Mouse (Mus musculus): Measurements from ENCODE around the gene Bdkrb2. TPM values are rescaled to one million over a fixed set of nuclear protein-coding genes. Genes with fewer than 3 reads are reported as not detected.

Bdkrb2 gene
- polyA plus RNA-seq, 1 experiment from 2014 or later = 0.78 TPM

DNA sequence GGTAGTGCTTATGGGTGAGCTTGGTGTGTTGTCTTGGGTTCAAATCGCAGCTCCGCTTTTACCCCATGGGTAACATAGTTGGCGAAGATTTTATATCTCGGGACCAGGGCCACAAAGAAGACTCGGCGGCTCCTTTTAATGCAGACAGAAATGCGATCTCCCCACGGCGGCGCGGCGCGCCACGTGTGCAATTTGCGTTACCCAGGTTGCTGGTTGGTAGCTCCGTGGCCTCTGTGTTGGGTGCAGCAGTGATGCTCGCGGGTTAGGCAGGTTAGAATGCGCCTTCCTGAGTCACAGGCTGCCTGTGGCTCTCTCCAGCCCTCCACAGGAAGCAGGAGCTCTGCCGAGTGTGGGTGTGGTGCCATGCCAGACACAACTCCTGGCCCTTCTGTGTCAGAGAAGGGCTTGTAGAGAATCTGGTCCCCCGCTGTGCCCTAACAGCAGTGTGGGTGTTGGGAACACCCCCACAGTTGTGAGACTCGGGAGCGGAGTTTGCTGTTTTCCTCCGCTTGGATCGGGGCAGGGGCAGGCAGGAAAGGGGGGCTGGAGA, 775 bp downstream of the Bdkrb2 start:
- Histone ChIP-seq H3K4me1 (ENCODE audit: control insufficient read depth, insufficient read depth, low read length) (peaks cover 22% of the 10 kb centered on the region; the same call in 1 of the 2 replicates), H3K9ac (replicated peaks; ENCODE audit: low read depth, low read length) (no peak overlapping the region), H3K9me3 (ENCODE audit: control insufficient read depth, low read depth, low read length) (no peaks in the 10 kb centered on the region; the same call in 1 of the 2 replicates), H3K4me2 (replicated peaks; ENCODE audit: low read depth, low read length) (peak overlapping the region; percentile 53), H3K4me3 (ENCODE audit: low read depth, low read length) (peak overlapping the region; percentile 28), H3K36me3 (ENCODE audit: control insufficient read depth, insufficient read depth, low read length) (no peaks in the 10 kb centered on the region), H3K27ac (ENCODE audit: low read length) (no peak overlapping the region), H3K27me3 (ENCODE audit: control insufficient read depth, insufficient read depth, low read length) (0 out of 2 replicates have a peak, but pooled peaks cover 2% of the 10 kb centered on the region)
- 8% methylated on average over 25 of the region's 25 CpGs for WGBS
- no peak for ATAC-seq (ENCODE audit: insufficient number of reproducible peaks, insufficient read depth, low FRiP score, low read depth)

- Histone ChIP-seq H3K36me3 (ENCODE audit: control insufficient read depth, insufficient read depth, low read length) (no peaks in the 10 kb centered on the region), H3K4me3 (ENCODE audit: low read depth, low read length) (no peak overlapping the region), H3K9me3 (ENCODE audit: control insufficient read depth, low read depth, low read length) (no peaks in the 10 kb centered on the region; the same call in 1 of the 2 replicates), H3K4me1 (ENCODE audit: control insufficient read depth, insufficient read depth, low read length) (peaks cover 22% of the 10 kb centered on the region; the same call in 1 of the 2 replicates), H3K4me2 (replicated peaks; ENCODE audit: low read depth, low read length) (no peak overlapping the region), H3K27ac (ENCODE audit: low read length) (no peak overlapping the region), H3K27me3 (ENCODE audit: control insufficient read depth, insufficient read depth, low read length) (0 out of 2 replicates have a peak, but pooled peaks cover 2% of the 10 kb centered on the region), H3K9ac (replicated peaks; ENCODE audit: low read depth, low read length) (no peak overlapping the region)
- ATAC-seq (ENCODE audit: insufficient number of reproducible peaks, insufficient read depth, low FRiP score, low read depth) = no peak
- 58% methylated on average over 5 of the region's 5 CpGs for WGBS
Observed at GRCm38 (mm10) chr12:105565221-105565620, 2.2 kb downstream of the Bdkrb2 start.

DNA sequence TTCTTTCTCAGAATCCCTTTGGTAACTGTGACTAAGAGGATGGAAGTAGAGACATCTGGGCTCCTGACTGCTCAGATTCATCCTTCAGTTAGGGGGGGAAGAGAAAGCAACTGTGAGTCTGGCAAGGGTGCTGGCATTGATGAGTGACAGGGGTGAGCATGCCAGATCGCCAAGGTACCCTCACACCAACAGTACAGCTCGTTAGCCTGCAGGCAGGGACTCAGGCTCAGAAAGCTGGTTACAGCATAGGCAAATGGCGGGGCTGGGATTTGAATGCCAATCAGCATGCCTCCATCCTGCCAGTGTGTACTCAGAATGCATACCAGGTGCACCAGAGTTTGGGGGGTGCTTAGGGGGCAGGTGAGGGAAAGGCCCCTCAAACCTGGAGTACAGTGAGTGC, 8.8 kb downstream of the Bdkrb2 start:
- no peaks in the 10 kb centered on the region for H3K4me1 ChIP-seq (ENCODE audit: control insufficient read depth, insufficient read depth, low read length)
- no peaks in the 10 kb centered on the region for H3K27me3 ChIP-seq (ENCODE audit: control insufficient read depth, insufficient read depth, low read length)
- no peak overlapping the region for H3K4me2 ChIP-seq (replicated peaks; ENCODE audit: low read depth, low read length)
- no peaks in the 10 kb centered on the region for H3K36me3 ChIP-seq (ENCODE audit: control insufficient read depth, insufficient read depth, low read length)
- H3K27ac ChIP-seq (ENCODE audit: low read length) = no peak overlapping the region
- no peak overlapping the region for H3K9ac ChIP-seq (replicated peaks; ENCODE audit: low read depth, low read length)
- no peak overlapping the region for H3K4me3 ChIP-seq (ENCODE audit: low read depth, low read length)
- no peaks in the 10 kb centered on the region; the same call in 1 of the 2 replicates for H3K9me3 ChIP-seq (ENCODE audit: control insufficient read depth, low read depth, low read length)
- WGBS = 69% methylated on average over 3 of the region's 3 CpGs
- no peak for ATAC-seq (ENCODE audit: insufficient number of reproducible peaks, insufficient read depth, low FRiP score, low read depth)

DNA sequence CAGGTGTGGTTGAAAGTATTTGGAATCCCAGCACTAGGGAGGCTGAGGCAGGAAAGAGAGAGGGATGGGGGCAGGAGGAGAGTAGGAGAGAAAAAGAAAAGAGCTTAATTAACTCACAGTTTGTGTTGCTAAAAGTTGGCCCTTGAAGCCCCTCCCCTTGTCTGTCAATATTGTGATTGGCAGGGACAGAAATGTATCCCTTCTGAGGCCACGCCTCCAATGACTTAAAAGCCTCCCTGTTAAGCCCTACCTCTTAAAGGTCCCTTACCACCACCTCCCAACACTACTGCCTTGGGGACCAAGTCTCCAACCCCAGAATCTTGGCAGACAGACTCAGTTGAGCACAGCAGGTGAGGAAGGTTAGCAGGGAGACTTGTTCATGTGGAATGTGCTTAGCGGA, 9.6 kb downstream of the Bdkrb2 start:
- Histone ChIP-seq H3K4me3 (ENCODE audit: low read depth, low read length) (no peak overlapping the region), H3K9me3 (ENCODE audit: control insufficient read depth, low read depth, low read length) (no peaks in the 10 kb centered on the region), H3K4me1 (ENCODE audit: control insufficient read depth, insufficient read depth, low read length) (no peaks in the 10 kb centered on the region), H3K27ac (ENCODE audit: low read length) (no peak overlapping the region), H3K27me3 (ENCODE audit: control insufficient read depth, insufficient read depth, low read length) (no peaks in the 10 kb centered on the region), H3K9ac (replicated peaks; ENCODE audit: low read depth, low read length) (no peak overlapping the region), H3K4me2 (replicated peaks; ENCODE audit: low read depth, low read length) (no peak overlapping the region), H3K36me3 (ENCODE audit: control insufficient read depth, insufficient read depth, low read length) (no peaks in the 10 kb centered on the region)
- ATAC-seq (ENCODE audit: insufficient number of reproducible peaks, insufficient read depth, low FRiP score, low read depth) = no peak
- WGBS = 89% methylated on average over 2 of the region's 2 CpGs

GRCm38 (mm10) chr12:105574356-105574755, 11.3 kb downstream of the Bdkrb2 start:
- Histone ChIP-seq H3K9ac (replicated peaks; ENCODE audit: low read depth, low read length) (no peak overlapping the region), H3K27ac (ENCODE audit: low read length) (no peak overlapping the region), H3K4me3 (ENCODE audit: low read depth, low read length) (no peak overlapping the region), H3K9me3 (ENCODE audit: control insufficient read depth, low read depth, low read length) (no peaks in the 10 kb centered on the region), H3K27me3 (ENCODE audit: control insufficient read depth, insufficient read depth, low read length) (no peaks in the 10 kb centered on the region), H3K36me3 (ENCODE audit: control insufficient read depth, insufficient read depth, low read length) (no peaks in the 10 kb centered on the region), H3K4me1 (ENCODE audit: control insufficient read depth, insufficient read depth, low read length) (no peaks in the 10 kb centered on the region), H3K4me2 (replicated peaks; ENCODE audit: low read depth, low read length) (no peak overlapping the region)
- 80% methylated on average over 4 of the region's 4 CpGs for WGBS
- ATAC-seq (ENCODE audit: insufficient number of reproducible peaks, insufficient read depth, low FRiP score, low read depth) = no peak

DNA sequence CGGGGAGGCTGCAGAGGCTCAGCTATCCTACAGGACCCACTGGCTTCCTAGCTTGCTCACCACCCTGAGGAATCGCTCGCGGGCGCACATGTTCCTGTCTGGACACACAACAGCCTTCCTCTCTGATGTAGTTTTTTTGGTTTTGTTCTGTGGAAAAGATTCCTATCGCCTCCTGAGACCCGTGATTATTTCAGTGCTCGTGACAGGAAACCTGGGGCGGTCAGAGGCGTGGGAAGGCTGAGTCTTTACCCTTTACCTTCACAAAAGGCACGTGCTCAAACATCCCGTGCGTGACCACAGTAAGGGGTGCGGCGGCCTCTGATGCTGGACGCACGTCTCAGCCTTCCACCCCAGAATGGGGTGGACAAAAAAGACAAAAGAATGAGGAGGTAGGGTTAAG, 17.5 kb downstream of the Bdkrb2 start:
- no peak overlapping the region for H3K27ac ChIP-seq (ENCODE audit: low read length)
- no peaks in the 10 kb centered on the region for H3K27me3 ChIP-seq (ENCODE audit: control insufficient read depth, insufficient read depth, low read length)
- H3K36me3 ChIP-seq (ENCODE audit: control insufficient read depth, insufficient read depth, low read length) = no peaks in the 10 kb centered on the region
- H3K4me3 ChIP-seq (ENCODE audit: low read depth, low read length) = no peak overlapping the region
- no peak overlapping the region for H3K9ac ChIP-seq (replicated peaks; ENCODE audit: low read depth, low read length)
- H3K9me3 ChIP-seq (ENCODE audit: control insufficient read depth, low read depth, low read length) = no peaks in the 10 kb centered on the region
- peaks cover 8% of the 10 kb centered on the region; the same call in 1 of the 2 replicates for H3K4me1 ChIP-seq (ENCODE audit: control insufficient read depth, insufficient read depth, low read length)
- H3K4me2 ChIP-seq (replicated peaks; ENCODE audit: low read depth, low read length) = no peak overlapping the region
- WGBS = 74% methylated on average over 17 of the region's 17 CpGs
- no peak for ATAC-seq (ENCODE audit: insufficient number of reproducible peaks, insufficient read depth, low FRiP score, low read depth)

GRCm38 (mm10) chr12:105582486-105582885, 19.5 kb downstream of the Bdkrb2 start:
- Histone ChIP-seq H3K9ac (replicated peaks; ENCODE audit: low read depth, low read length) (no peak overlapping the region), H3K4me3 (ENCODE audit: low read depth, low read length) (no peak overlapping the region), H3K27ac (ENCODE audit: low read length) (no peak overlapping the region), H3K36me3 (ENCODE audit: control insufficient read depth, insufficient read depth, low read length) (no peaks in the 10 kb centered on the region), H3K27me3 (ENCODE audit: control insufficient read depth, insufficient read depth, low read length) (no peaks in the 10 kb centered on the region), H3K4me2 (replicated peaks; ENCODE audit: low read depth, low read length) (no peak overlapping the region), H3K4me1 (ENCODE audit: control insufficient read depth, insufficient read depth, low read length) (peaks cover 8% of the 10 kb centered on the region; the same call in 1 of the 2 replicates), H3K9me3 (ENCODE audit: control insufficient read depth, low read depth, low read length) (no peaks in the 10 kb centered on the region)
- 58% methylated on average over 9 of the region's 9 CpGs for WGBS
- ATAC-seq (ENCODE audit: insufficient number of reproducible peaks, insufficient read depth, low FRiP score, low read depth) = no peak

DNA sequence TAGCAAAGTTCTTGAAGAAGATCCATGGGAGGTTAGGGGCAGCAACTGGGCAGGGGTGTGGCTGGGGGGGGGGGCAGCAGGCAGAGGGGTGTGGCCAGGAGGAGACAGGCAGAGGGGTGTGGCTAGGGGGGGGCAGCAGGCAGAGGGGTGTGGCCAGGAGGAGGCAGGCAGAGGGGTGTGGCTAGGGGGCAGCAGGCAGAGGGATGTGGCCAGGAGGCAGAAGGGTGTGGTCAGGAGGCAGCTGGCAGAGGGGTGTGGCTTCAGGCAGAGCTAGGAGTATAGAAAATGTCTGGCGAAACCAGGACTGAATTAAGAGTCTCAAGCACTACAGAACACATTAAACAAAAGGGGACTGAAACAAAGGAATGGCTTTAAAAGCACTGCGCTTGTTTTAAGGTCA, 20.5 kb downstream of the Bdkrb2 start:
- H3K9ac ChIP-seq (replicated peaks; ENCODE audit: low read depth, low read length) = no peak overlapping the region
- peak; percentile 69 for ATAC-seq (ENCODE audit: insufficient number of reproducible peaks, insufficient read depth, low FRiP score, low read depth)
- 12% methylated on average over 2 of the region's 2 CpGs for WGBS
- no peaks in the 10 kb centered on the region for H3K27me3 ChIP-seq (ENCODE audit: control insufficient read depth, insufficient read depth, low read length)
- no peak overlapping the region for H3K4me2 ChIP-seq (replicated peaks; ENCODE audit: low read depth, low read length)
- no peaks in the 10 kb centered on the region for H3K9me3 ChIP-seq (ENCODE audit: control insufficient read depth, low read depth, low read length)
- H3K36me3 ChIP-seq (ENCODE audit: control insufficient read depth, insufficient read depth, low read length) = no peaks in the 10 kb centered on the region
- peaks cover 8% of the 10 kb centered on the region; the same call in 1 of the 2 replicates for H3K4me1 ChIP-seq (ENCODE audit: control insufficient read depth, insufficient read depth, low read length)
- no peak overlapping the region for H3K4me3 ChIP-seq (ENCODE audit: low read depth, low read length)
- no peak overlapping the region for H3K27ac ChIP-seq (ENCODE audit: low read length)

- H3K27ac ChIP-seq (ENCODE audit: low read length) = no peak overlapping the region
- no peaks in the 10 kb centered on the region for H3K27me3 ChIP-seq (ENCODE audit: control insufficient read depth, insufficient read depth, low read length)
- no peak overlapping the region for H3K4me3 ChIP-seq (ENCODE audit: low read depth, low read length)
- H3K4me1 ChIP-seq (ENCODE audit: control insufficient read depth, insufficient read depth, low read length) = peaks cover 8% of the 10 kb centered on the region; the same call in 1 of the 2 replicates
- H3K9me3 ChIP-seq (ENCODE audit: control insufficient read depth, low read depth, low read length) = no peaks in the 10 kb centered on the region
- no peak overlapping the region for H3K4me2 ChIP-seq (replicated peaks; ENCODE audit: low read depth, low read length)
- H3K9ac ChIP-seq (replicated peaks; ENCODE audit: low read depth, low read length) = no peak overlapping the region
- no peaks in the 10 kb centered on the region for H3K36me3 ChIP-seq (ENCODE audit: control insufficient read depth, insufficient read depth, low read length)
- peak; percentile 26; the same call in 1 of the 2 replicates for ATAC-seq (ENCODE audit: insufficient number of reproducible peaks, insufficient read depth, low FRiP score, low read depth)
- 16% methylated on average over 12 of the region's 12 CpGs for WGBS
Observed at GRCm38 (mm10) chr12:105584851-105585250, 21.8 kb downstream of the Bdkrb2 start.
